Mouse (Mus musculus) spleen, adult 12 weeks (tissue): ENCODE results near the gene Jak2.

Experiments used
- DNase-seq: peaks from one replicate; pipeline ENCODE4 v3.0.0; 2022; ENCODE audit warnings: low spot score

Gene Jak2

DNA sequence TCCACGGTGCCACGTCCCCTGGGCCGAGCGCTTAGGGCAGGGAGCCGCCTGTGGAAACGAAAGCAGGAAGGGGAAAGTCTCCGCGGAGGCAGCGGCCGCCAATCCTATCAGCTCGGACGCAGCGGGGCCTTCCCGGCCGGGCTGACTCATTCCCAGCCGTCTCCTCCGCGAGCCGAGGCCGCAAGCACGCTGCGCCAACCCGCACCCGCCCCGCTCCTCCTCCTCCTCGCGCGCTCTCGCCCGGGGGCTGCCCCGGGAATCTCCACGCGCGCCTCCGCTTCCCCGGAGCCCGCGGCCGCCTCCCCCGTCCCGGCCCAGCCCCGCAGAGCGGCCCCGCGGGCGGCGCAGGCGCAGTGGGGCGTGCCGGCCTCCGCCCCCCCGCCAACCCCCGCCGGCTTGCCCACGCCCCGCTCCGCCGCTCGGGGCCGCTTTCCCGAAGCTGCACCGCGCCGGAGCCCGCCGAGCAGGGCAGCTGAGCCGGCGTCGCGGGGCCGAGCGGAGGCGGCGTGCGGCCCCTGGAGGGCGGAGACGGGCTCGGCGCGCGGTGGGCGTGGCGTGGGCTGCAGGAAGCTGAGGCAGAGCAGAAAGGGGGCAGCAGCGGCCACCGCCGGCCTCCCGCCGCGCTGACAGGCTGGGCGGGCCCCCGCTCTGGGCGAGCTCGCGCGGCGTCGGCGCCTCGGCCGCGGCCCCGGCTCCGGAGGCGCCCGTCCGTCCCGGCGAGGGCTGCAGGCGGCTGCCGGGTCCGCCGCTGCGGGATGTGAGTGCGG is at the start of gene Jak2:
Gene Jak2, plus strand, starts transcription at position 638 of the 767 bp plus-strand sequence.
- DNase-seq, result peak; percentile 90

DNA sequence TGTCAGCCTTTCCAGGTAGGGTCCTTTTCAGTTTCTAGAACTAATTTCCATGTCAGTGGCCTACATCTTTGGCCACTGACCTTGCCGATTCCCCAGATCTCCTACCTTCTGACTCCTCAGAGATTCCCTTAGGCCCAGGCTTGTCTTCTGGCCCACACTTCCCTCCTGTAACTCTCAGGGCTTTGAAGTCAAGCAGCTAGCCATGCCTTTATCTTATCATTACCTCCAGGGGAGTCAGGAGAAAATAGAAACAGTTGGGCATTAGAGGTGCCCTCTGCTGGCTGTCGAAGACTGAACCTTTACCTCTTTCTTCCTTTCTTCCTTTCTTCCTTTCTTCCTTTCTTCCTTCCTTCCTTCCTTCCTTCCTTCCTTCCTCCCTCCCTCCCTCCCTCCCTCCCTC is 48.3 kb upstream of the Jak2 start:
- DNase-seq, result no peak

DNA sequence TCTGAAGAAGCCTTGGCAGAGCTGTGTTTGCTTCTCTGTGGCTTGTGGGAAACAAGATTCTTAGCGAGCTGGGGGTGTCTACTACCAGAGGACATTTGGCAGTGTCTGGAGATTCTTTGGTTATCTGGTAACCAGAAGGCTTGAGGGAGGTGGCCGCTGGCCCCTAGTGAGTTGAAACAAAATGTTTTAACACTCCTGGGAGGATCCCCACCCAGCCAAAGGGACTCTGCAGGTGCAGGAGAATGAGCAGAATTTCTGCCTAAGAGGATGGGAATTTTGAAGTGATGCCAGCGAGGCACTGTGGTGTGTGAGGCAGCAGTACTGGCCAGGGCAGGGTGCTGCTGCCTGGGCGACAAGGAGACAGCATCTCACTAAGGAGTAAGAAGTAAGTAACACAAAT is 47.0 kb upstream of the Jak2 start:
- no peak for DNase-seq

DNA sequence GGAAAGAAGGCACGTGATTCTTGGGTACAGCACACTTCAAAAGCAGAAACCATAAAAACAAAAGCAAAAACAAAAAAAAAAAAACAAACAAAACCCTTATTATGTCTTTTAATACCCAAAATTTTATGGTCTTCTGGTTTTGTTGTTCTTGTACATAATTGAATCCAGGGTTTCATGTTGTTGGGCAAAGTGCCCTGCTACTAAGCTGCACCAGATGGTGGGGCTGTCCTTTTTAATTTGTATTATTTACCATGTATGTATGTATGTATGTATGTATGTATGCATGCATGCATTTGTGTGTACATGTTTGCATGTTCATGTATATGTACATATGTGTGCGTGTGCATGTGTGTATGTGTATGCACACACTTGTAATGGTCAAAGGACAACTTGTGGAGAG is 46.4 kb upstream of the Jak2 start:
- DNase-seq, result no peak

DNA sequence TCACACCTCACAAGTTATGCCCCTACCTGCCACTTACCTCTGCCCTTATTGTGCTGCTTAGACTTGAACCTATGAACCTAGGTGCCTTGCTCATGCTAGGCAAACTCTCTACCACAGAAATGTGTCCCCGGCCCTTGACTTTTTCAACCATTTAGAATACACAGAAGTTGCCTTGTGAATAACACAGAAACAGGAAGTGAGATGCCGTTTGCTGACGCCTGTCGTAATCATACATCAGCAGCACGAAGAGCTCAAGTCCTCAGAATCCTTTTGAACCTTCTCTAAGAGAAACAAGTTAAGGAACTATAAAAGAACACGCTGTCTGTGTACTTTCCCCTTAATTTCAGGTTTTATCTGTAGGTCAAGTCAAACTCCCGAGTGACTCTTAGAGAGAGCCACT is 41.7 kb upstream of the Jak2 start:
- no peak for DNase-seq

DNA sequence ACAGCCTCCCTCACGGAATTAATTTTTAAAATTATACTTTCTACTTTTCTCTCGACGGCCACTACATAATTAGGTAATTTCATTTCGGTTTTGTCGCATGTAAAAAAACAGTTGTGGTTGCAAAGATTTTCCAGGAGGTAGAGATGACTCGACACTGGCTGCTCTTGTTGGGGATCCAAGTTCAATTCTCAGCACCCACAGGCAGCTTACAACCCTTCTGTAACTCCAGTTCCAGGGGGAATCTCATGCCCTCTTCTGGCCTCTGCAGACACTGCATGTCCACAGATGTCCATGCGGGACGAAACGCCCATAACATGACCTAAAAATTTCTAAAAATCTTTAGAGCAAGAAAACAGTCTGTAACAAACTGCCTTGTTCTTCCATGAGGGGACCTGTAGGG is 41.3 kb upstream of the Jak2 start:
- DNase-seq, result no peak

DNA sequence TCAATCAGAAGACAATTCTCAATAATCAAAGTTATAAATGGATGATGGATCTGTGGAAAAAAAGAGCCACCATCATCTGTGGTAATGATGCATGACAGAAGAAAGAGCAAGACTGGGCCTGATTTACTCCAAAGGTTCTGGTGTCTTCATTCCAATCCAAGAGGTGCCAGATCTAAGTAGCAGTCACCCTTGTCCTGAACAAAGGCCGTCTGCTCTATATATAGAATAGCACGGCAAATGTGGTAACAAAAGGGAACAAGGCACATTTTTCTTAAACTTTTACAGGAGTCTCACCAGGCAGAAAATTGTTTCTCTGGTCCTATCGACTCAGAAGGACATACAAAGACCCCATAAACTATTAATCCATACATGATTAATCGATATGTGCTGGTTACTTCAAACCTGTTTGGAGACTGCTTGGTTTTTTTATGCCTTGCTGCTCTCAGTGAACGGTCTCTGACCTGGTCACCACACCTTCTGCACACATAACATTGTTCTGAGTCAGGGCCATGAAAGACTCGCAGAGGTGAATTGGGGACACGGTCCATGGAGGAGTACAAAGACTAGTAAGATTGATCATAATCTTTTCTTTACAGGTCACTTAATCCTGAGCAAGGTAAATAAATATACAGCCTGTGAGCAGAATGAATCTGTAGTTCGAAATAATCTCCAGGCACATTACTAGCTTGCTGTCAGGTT is 35.7 kb upstream of the Jak2 start:
- no peak for DNase-seq

DNA sequence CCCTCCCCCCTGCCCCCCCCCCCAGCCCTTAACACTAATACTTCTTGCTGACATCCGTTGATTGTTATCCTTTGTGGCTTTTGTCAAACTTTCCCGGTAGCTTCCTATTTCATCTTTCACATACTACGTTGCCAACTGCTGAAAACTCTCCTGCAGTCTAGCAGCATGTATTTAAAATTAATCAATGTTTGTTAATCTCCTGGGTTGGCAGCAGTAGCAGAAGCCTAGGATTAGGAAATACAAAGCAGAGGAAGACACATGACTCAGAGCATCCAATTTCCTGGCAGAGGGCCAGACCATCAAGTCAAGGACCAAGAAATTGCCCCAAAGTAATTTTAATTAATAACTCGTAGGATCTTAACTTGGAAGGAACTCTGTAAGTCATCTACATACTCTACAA is 29.8 kb upstream of the Jak2 start:
- no peak for DNase-seq

DNA sequence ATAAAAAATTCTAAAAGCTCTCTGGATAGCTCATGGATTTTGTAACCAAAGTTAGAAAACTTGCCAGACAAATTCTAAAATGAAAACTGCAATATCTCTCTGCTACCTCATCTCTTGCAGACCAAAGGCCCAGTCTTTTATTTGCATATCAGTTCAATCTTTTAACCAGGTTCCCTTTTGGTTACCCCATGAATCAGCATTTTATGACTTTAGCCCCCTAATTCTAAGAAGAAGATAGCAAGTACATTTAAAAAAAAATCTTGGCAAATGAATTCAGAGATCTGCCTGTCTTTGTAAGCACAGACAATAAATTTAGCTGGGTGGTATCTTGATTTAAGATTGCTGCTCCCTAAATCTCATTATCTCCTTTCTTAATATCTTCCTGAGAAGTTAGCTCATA is 26.7 kb upstream of the Jak2 start:
- no peak for DNase-seq

DNA sequence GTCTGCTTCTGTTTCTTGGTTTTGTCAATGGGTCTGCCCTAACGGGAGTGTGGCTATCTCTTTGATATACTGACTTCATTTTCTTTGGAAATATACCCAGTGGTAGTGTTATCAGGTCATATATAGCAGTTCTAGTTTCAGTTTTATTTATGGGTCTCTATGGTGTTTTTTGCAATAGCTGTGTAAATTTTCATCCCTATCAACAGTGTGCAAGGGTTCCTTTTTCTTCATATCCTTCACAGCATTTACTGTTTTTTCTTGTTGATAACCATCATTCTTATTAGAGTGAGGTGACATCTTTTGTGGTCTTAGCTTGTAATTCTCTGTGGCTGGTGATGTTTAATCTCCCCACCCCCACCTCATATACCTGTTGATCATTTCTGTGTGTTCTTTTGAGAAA is 24.6 kb upstream of the Jak2 start:
- DNase-seq, result no peak

DNA sequence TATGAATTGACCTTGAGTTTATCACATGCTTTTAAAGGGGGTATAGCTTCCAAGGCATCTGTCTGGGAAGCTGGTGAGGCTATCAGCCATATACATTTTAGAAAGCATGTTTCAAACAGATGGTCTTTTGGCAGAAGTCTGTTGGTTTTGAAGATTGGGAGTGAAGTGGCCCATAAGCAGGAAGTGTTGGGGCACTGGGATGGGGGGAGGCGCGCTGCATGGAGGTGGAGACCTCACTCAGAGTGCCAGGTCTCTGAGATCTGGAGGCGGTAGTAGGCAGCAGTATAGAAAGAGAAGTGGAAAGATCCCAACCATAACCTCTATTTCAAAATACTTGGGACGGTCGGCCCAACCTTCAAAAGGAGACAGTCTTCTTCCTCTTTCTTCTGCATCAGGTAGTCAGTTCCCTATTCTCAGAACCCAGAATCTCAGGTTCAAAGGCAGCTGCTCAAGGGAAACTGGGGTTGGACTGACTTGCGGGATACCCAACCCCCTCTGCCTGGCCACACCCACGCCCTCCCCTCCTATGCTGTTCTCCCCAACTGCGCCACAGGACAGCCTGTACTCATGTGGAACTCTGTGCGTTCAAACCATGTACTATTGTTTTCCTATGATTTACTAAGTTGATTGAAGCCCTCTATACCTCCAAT is 23.6 kb upstream of the Jak2 start:
- DNase-seq, result peak; percentile 16

DNA sequence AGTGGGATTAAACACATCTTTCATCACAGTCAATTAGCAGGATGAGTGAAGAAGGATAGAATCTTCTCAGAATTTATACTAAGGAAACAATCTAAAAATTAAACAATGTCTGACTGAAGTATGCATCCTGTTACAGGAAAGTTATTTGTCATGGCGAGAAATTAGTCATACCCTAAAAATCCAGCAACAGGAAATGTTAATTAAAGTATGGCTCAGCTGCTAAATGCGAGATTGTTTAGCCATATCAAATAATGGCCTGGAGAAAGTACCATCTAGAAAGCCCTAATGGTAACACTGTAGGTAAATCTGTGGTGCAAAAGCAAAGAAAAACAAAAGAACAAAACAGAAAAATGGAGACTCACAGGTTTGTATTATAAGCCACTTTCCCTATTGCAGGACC is 22.6 kb upstream of the Jak2 start:
- DNase-seq, result no peak

DNA sequence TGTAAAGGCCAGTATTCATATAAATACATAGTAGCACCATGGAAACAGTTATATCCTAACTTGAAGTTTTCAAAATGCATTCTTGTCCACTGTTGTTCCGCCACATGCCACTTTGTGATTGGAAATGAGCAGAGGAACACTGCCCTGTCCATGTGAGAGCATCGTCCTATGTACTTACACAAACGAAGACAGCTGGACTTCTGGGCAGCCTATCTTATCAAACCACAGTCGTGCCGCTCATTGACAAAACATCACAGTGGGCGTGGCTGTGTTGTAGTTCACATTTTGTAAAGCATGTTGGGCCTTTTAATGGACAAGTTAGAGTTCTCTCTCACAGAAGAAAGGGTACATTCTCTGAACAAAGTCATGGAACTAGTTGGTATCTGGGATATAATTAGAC is 18.9 kb upstream of the Jak2 start:
- DNase-seq, result no peak

DNA sequence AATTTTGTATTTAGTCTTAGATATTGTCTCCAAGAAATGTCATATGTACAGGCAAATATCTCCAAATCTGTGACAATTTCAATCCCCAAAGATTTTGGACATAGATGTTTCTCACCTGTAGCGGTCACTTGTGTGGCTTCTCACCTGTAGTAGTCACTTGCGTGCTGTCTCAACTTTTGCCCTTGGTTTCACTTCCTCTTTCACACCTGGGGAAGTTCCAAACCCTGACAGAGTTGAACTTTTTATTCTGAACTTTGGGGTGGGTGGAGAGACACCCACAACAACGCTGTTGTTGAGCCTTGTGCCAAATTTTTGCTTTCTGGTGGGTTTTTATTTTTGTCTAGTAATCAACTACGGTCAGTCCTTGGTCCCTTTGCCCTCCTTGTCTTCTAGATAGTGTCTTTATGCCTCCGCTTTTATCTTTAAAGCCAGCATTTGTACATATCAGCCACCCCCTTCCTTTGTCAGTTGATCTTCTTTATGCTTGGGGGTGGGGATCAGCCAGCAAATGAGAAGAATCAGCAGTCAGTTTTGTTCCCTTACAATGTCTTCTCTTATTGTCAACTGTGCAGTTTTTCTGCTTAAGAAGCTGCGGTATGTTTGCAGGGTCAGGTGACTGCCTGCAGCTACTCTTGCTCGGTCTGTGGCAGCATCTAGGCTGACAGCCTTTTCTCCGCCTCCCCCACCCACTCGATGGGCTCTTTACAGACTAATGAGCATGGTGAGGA is 14.8 kb upstream of the Jak2 start:
- peak; percentile 26 for DNase-seq

DNA sequence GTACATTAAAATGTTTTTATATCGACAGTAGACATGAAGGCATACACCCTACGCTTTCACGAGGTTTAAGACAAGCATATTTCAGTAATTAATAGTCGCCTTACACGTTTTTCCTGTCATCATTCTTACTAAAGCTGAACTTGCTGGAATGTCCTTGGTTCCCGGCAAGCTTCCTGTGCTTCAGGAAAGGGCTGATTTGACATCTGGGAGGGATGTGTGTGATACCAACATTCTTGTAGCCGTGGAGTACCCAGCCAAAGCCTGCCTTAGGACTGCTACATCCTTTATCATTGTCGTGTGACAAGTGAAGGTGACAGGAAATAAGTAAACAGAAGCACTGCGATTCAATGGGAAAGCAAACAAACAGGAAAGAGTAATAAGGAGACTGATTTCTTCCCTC is 13.5 kb upstream of the Jak2 start:
- DNase-seq, result no peak

DNA sequence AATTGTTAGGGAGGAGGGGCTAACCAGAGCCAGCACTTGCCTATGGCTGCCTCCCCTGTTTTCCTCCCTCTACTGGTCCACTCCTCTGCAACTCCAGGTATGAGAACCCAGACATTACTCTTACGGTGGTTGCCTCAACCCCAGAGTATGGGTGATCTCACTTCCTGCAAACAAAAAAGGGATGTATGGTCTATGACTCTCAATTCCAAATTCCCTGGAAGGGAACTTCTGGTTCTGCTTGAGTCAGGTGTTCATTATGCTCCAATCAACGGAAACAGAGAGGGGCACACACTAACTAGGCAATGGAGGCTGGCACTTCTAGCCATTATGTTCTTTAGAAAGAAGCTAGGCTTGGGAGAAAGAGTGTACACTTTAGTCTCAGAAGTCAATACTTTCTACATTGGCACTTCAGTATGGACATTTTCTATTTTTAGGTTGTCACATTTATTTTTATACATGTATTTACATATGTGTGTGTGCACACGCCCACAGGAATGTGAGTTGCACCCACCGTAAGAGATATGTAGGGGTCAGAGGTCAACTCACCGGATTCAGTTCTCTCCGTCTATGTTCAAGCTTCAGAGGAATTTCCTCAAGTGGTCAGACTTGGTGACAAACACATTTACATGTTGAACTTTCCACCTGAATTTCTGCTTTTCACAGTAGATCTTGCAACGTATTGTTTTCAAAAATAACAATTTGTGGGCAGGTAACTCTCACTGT is 12.0 kb upstream of the Jak2 start:
- no peak for DNase-seq

DNA sequence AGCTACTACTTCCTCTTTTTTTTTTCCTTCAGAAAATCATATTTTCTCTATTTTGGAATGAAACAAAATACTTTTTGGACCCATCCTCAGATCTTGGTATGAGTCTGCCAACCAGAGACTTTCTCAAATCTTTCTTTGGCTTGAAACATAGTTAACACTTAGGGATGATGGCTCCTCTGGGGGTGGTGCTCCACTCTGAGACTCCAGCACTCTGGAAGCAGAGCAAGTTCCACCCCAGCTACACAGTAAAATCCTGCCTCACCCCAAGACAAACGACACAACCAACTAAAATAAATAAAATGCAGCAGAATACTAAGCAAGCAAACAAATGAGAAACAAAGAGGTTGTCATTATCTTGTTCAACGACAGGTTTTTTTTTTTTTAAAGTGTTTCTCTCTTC is 11.0 kb upstream of the Jak2 start:
- no peak for DNase-seq

DNA sequence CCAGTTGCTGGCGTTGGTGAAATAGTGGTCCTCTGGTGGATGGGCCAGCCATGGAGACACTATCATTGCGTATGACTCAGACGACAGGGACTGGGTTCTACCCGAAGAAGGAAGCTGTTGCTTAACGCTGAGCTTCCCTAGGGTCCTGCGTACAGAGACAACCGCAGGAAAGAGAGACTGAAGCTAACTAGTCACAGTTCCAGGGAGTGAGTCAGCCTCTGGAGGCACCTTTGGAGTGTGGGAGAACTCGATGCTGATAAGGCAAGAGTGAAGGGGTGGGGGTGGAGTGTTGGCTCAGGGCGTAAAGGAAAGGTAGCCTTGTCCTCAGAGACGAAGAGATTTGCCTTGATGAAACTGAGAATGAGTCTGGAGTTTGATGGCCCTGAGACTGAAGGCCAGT is 10.0 kb upstream of the Jak2 start:
- DNase-seq, result no peak

DNA sequence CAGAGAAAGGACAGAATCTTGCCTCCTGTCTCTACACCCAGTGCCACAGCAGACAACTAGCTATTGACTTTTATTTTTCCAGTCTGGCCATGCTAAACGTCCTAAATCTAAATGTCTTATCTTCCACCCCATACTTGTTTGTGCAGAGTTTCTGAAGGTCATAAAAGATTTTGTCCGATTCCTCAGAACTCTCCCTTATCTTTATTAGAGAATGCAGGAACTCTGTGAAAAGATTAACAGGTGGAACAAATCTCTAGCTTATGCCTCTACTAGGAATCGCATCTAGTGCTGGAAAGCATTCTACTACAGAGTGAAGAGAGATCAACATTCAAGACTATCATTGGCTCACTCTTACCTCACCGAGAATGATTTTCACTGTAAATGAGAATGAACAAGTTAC is 1.7 kb upstream of the Jak2 start:
- no peak for DNase-seq

DNA sequence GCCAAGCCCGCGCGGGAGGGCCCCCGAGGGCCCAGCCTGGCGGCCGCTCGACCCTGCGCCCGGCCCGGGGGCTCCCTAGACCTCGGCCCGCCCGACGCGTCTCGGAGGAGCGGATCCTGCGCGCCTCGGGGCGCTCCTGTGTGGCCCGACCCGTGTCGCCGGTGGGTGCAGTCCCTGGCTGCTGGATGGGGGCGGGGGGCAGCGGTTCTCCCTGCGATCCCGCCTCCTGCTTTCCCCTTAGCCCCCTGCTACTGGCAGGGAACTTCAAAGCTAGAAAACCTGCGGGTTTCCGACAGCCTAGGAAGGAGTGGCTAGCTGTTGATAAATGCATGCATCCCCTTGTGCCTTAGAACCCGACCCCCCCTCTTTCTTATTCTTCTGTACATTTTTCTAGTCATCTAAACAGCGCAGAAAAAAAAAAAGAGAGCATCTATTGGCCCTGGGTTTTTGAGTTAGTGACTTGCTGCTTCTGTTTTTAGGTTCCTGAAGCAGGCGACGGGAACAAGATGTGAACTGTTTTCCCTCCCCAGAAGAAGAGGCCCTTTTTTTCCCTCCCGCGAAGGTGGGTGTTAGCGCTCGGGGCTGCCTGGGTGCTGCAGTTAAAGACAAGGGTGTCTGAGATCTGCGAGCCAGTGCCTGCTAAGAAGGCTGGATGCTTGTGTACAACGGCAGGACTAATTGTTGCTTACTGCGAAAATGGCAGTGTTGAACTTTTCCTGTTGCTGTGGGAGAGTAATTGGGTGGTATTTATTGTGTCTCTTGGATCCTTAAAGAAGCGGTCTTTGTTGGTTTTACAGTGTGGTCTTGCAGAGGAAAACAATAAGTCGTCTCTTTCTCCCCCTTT is 552 bp downstream of the Jak2 start:
- peak; percentile 34 for DNase-seq
